Mouse (Mus musculus): ENCODE data around the gene Ssbp4.
"Not testable (repeated sequence)": the region's sequence is repeated elsewhere in the genome, so short reads cannot be mapped to it uniquely, and the experiment has no call there.

Ssbp4 gene

DNA sequence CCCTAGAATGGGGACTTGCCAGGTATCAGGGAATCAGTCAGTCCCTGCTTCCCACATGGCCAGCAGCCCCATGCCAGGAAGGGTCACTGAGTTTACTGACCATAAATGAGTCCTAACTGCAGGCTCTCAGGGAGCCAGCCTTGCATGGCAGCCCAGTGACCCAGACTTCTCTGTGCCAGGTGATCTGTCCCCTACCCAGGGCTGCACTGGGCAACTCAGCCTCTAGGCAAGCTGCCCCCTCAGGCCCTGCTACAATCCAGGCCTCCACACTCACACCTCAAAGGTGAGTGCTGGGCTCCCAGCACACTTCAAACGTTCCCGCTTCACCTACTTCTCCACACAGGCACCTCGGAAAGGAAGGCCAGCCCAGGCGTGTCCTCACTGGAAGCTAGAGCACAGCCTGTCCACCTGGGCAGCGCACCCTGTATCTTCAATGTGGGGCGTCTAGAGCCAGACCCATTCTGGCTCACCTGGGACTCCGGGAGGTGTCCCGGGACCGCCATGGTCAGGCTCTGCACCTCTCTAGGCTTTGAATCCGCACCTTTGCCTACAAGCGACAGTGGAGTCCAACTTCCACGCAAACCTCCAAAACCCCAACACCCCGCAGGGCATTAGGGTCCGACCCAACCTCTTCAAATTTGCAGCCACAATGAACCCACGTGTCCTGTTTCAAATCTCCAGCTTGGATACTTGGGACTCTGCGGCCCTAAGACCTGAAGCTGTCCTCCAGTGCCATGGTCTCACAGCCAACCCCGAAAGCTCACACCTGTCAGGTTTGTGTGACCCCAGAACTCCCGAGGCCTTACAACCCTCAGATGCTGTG, 1.7 kb downstream of the Ssbp4 start:
- no peak for DNase-seq

DNA sequence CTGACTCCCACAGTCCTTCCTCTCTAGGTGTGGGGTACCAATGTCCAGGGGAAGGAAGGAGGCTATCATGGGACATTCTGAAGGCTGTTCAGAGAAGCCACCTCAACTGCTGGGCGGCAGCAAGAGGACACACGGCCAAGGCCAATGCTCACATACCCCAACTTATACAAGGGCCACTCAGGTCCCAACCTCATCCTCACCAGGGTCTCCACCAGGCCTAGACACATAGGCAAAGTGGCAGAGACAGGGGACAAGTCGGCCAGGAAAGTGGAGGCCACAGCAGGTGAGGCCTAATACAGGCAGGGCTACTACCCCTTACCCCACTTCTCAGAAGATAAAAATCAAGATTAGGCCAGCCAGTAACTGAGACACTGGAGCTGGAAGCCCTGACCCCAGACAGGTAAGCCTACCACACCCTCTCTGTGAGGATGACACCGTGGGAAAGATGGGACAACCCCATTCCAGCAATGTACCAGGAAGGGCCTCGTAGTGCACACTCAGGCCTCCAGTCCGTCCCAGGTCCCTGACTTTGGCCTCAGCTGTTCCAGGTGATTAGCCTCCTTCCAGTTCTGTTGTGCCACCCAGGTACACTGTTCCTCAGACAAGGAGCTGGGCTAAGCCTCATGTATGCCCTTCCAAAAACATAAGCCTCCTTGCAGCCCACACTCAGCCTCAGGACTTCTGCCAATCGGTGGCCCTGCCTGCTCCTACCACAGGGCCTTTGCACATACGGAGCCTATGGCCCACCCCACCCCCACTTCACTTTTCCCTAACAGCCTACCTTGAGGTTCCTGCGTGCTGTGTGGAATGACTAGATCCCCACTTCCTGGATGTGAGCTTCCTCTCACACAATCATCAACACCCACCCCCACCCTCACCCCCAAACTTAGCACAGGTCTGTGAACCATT, 2.5 kb downstream of the Ssbp4 start:
- DNase-seq: no peak

DNA sequence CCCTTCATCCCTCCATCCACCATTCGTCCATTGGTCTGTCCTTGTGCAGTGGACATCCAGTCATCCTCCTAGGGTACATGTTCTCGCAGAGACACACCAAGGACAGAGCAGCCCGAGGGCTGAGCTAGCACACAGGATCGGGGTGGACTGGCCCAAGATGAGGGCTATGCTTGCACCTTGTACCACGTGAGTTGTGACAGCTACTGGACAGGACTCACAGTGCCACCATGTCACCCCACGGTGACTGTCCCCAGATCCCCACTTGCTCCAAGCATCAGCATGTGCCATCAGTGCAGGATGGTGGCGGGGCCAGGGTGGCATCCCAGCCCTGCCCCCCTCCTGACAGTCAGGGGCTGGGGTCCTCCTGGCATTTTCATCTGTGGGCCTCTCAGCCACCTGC, 4.1 kb downstream of the Ssbp4 start:
- no peak for DNase-seq

DNA sequence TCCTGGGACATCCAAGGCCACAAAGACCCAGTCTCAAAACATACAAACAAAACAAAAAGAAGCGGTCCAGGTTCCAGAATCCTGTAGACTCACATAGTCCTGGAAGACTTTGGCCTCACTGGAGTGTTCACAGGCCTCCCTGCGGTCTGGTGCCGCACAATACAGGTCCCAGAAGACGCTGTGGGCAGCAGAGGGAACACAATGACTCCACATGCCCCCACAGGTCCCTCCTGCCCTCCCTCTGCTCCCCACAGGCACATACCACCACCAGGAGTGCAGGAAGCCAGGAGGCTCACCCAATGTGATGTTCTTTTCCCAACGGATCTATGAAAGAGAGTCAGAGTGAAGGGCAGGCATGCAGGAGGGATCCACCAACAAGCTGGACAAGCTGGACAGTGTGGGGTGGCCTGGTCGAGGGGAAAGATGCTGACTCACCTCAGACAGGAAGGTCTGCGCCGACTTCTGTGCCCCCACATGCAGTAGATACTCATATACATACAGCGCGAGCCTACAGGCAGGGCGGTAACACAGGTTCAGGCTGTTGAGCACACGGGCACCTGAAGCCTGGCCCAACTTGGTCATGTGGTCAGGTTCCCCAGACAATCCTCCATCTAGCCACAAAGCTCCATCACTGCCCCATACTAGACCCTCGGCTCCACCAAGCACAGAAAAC, 6.4 kb downstream of the Ssbp4 start:
- DNase-seq: no peak

DNA sequence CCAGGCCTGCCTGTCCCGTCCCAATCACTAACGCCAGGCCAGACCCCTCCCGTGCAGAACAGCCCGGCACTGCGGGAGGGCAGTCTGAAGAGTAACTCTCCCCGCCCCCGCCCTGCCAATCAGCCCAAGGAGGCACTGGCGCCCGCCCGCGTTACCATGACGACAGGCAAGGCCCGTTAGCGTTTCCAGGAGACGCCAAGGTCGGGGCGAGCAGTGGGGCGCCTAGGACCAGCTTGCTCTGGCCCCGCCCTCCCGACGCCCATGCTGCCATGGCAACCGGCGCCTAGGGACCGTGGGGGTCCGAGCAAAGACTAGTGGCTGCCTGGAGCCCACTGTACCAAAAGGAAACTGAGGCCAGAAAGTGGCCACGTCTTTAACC, 7.4 kb downstream of the Ssbp4 start:
- DNase-seq: peak; percentile 62 to 66

DNA sequence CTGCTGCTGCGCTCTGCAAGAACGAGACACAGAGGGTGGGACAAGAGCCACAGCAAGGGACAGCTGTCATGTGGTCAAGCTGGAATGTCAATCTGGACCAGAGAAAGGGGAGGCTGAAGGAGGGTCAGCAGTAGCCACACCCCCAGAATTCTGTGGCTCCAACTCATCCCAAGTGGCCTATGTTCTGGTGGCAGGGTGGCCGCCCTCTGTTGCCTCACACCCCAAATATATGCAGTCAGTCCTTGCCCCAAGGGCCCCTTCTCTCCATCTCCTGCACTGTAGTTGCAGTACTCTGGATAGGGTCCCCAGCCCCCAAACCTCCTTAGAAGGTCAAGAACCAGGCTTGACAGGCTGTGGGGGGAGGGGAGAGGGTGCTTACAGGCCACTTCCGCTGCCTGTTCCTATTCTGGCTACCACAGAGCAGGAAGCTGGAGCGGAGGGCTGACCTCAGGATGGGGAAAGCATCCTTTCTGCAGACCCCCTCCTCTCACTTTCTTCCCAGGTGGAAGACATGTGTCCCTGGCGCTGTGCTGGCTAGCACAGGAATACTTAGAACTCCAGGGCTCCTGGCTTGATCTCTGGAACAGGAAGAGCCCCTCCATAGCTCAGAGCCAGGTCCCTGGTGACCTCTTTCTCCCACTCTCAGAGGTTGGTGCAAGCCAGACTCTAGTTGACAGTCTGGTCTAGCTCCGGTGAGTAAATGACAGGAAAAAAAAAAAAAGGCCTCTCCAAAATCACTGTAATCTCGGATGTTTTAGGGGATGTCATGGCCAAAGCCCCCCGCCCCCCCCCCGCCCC, 8.0 kb downstream of the Ssbp4 start:
- DNase-seq: peak in 1 of 2 experiments; percentile 37

DNA sequence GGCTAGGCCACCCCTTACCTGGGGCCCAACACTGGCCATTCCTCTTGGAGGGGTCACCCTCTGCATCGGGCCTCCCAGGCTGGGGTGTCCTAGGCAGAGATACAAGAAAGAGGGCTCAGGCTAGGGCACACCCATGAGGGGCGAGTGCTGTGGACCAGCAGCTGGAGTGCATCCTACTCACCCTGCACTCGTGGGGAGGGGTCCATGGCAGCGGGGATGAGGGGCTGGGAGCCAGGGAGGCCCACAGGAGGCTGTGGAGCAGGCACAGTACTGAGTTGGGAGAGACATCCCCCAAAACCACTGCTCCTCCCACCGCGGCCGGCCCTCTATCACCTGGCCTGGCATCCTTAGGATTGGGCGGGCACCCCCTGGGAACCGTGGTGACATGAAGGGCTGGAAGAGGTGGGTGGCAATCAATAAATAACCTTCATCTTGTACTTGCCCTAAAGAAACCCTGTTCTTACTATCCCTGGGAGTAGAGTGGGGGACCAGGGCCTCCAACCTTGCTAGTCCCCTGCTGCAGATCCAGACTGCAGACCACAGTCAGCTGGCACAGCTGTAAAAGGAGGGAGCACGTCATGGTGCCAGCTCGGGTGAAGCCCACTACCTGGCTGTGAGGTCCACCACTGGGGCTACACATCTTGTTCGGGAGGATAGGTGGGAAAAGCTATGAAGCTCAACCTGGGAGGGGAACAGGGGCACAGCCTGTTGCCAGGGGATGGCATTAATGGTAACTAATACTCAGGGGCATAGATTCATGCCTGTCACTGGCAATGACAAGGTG, 9.0 kb downstream of the Ssbp4 start:
- DNase-seq: no peak

DNA sequence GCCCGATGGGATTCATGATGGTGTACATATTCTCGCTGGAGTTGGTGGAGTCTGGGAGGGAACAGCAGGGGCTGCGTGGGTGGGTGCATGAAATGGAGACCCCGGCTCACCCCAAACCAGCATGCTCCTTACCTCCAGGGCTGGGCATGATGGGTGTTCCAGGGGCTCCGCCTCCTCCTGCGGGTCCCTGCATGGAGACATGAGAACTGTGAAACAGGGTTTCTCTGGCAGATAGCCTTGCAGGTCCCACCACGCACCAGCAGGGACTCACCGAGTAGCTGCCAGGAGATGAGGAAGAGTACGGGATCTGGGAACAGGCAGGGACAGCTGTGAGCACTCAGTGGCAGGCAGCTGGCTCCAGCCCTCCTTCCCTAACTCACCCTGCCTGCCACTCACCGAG, 9.9 kb downstream of the Ssbp4 start:
- no peak for DNase-seq

DNA sequence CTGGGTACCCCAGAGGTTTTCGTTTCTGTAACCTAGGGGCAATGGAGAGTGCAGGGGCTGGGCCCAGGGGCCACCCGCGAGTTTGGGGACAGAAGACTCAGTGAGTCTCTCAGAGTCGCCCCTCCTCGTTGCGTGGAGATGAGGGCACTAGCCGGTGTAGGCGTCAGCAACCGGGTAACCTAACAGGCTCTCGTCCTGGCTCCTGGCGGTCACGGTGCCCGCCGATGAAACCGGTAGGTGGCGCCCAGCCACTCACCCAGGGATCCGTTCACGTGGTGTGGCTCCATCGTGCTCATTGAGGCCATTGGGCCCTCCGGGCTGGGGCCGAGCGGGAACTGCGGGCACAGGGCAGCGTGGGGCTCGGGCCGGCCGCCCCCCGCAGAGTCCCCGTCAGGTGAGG, 10.4 kb downstream of the Ssbp4 start:
- no peak for DNase-seq

DNA sequence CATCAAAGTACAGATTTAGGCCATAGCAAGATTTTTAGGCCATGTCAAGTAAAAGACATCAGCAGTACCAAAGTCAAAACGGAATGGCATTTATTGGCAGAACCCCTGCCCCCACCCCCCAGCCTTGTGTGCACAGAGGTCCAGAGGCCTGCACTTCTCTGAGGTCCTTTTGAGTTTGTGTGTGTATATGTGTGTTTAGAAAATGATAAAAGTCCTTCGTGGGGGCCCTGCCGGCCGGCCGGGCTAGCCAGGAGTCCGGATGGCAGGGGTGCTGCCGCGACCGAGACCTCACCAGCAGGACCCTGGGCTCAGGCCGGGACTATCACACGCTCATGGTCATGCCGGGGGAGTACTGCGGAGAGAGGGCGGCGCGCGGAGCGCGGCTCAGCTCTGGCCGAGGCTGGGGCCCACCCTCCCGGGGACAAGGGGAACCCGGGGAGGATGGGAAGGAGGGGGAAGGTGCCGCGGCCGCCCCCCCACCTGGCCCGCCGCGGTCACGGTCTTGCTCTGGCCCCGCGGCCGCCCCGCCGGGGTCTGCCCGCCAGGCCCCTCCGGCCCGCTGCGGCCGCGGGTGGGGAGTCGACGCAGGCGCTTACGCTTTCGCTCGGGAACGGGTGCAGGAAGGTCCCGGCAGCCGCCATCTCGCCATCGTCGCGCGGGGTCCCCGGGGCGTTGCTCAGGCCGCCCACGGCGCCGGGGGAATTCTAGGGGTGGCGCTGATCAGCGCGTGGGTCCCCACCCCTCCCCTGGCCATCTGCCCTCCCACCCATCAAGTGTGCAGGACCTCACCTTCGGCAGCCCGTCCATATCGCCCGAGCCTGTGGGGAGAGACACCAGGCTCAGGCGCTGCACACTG, 11.0 kb downstream of the Ssbp4 start:
- DNase-seq: no peak

DNA sequence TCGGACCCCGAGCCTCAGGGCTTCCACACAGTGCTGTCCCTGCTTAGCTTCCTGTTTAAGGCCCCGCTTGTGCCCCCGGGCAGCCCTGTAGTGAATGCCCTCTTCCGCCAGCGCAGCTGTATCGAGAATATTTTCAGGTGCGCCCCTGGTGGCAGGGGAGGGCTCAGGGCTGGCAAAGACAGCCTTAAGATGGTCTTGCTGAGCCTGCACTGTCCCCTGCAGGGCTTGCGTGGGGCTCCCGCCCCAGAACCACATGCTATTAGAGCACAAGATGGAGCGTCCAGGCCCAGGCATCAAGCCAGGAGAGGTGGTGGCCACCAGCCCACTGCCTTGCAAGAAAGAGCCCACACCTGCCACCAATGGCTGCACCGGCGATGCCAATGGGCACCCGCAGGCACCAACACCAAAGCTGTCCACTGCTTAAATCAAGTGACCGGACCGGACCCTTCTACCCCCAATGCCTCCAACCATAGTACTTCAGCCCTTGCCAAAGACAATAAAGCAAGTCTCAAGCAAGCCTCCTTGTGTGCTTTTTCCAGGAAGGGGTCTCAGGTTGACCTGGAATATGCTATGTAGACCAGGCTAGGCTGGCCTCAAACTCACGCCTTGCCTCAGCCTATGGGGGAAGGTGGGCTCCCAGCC, 11.8 kb downstream of the Ssbp4 start:
- DNase-seq: peak in 1 of 2 experiments; percentile 42

DNA sequence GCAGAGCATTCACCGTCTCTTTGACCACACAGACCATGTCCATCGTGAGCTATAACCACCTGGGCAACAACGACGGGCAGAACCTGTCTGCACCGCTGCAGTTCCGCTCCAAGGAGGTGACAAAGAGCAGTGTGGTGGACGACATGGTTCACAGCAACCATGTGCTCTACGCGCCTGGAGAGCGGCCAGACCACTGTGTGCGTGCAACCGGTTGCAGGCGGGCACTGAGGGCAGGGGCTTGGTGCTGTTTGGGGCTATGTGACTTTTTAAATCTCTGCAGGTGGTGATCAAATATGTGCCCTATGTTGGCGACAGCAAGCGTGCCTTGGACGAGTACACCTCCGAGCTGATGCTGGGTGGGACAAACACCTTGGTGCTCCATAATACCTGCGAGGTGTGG, 12.5 kb downstream of the Ssbp4 start:
- no peak for DNase-seq

DNA sequence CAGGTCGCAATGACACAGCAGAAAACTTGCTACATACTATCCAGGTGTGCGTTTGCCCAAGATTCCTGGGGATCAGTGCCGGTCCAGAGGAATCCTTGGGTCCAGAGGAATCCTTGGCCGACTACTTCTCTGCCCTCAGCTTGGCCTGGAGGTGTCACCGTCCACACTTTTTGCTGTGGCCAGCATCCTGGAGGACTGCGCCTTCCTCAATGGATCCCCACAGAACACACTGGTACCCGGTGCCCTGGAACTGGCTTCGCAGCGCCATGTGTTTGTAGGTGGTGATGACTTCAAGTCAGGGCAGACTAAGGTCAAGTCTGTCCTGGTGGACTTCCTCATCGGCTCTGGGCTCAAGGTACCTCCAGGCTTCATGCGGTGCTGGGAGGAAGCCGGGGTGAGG, 12.9 kb downstream of the Ssbp4 start:
- no peak for DNase-seq

DNA sequence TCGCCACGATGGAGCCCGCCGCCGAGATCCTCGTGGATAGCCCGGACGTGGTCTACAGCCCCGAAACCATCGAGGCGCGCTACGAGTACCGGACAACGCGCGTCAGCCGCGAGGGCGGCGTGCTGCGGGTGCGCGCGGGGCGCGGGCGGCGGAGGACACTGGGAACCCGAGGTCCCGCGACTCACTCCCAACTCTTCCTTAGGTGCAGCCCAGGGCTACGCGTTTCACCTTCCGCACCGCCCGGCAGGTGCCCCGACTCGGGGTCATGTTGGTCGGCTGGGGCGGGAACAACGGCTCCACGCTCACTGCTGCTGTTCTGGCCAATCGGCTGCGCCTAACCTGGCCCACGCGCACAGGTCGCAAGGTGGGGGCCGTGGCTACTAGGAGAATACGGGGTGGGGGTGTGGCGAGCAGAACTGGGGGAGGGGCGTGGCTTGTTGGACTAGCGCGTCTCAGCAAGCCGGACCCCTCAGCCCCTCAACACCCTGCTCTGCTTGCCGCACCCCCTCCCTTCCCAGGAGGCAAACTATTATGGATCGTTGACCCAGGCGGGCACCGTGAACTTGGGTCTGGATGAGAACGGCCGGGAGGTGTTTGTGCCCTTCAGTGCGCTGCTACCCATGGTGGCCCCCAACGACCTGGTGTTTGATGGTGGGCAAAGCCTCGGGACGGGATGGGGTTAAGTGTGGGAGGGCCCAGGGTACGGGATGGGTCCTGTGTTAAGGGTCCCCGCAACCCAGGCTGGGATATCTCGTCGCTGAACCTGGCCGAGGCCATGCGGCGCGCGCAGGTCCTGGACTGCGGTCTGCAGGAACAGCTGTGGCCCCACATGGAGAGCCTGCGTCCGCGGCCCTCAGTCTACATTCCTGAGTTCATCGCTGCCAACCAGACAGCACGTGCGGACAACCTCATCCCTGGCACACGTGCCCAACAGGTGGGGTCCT, 13.8 kb downstream of the Ssbp4 start:
- no peak for DNase-seq

DNA sequence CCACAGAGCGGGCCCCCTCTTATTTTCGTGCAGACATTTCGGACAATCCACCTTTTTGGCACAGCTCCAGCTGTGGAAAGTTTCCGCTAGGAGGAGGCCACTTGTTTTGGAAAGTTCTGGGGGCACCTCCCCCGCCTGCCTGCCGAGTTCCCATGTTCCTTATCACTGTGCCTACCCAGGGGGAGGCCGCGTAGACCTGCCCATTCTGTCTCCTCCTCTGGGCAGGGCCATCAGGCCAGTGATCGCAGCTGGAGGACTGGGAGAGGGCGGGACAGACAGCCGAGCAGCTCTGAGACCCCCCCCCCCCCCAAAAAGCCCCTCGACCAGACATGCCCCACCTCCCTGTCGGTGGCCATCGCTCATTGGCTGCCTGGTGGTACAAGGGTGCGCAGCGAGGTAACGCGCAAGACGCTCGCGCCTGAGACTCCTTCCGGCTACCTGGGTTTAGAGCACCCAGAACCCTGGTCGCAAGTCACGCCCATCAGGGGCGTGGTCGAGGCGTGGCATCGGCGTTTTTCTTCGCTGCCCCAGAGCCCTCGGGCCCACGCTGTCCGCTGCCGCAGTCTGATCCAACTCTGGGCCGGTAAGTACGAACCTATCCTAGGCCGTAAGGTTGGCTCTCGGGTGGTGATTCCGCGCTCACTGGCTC, 14.6 kb downstream of the Ssbp4 start, which contains the start of gene Isyna1:
Gene Isyna1 (plus strand): TSS at position 413 of the 649 bp plus-strand sequence.
- DNase-seq: peak; percentile 89 to 91

DNA sequence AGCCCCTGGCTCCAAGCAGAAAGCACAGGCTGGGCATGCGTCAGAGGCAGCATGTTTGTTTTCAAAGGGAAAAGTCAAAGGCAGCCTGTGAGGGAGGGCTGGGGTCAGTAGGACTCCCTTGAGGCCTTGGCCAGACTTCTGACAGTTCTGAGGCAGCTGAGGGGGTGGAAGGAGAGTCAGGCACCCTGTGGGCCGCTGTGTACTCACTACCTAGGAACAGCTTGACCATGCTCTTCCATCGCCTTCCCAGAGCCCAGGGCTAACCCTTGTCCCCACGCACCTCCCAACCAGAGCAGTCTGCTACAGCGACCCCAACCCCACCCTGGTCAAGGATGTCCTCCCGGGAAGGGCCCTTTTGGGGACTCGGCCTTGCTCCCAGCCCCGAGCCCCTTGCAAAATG, 15.5 kb downstream of the Ssbp4 start:
- no peak for DNase-seq

DNA sequence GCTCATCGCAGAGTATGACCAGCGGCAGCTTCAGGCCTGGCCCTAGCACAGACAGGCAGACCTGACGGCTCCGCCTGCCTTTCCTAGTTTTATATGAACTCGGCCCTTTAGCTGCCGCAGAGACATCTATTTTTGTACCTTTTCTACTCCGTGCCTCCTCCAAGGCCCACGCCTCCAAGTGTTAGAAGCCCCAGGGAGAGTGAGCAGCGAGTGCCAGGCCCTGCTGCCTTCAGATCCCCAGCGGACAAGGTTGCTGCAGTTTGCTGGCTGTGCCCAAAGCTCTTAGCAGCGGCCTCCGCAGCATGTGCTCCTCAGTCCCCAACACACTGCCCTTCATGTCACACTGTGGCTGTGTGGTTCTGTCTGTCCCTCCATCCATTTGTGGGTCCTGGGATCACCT, 17.1 kb downstream of the Ssbp4 start:
- DNase-seq: no peak

DNA sequence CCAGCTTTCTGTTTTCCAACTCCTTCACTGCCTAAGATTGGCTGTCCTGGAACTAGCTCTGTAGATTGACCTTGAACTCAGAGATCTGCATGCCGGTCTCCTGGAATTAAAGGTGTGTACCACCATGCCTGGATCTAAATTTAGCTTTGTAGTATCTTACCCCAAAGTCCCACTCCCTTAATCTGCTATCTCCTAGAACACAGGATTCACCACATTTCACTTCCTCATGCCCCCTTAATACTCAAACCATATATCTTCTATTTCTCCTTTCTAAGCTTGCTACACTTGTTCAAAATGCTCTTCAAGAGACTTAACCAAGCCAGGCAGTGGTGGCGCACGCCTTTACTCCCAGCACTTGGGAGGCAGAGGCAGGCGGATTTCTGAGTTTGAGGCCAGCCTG, 20.7 kb downstream of the Ssbp4 start:
- not testable (repeated sequence) for DNase-seq
